Mouse (Mus musculus) hindbrain, embryonic 15.5 days (tissue): Measurements from ENCODE around the gene Ly6c2. TPM values are rescaled to one million over a fixed set of nuclear protein-coding genes. Genes with fewer than 3 reads are reported as not detected.
"Not testable (repeated sequence)": the region's sequence is repeated elsewhere in the genome, so short reads cannot be mapped to it uniquely, and the experiment has no call there.

Source experiments
- ATAC-seq: fragments of 200-750 bp; cut with Nextera tagmentation; 2 replicates; pipeline ENCODE4 v1.8.0; 2017; ENCODE audit warnings: low read depth, moderate number of reproducible peaks, moderate TSS enrichment; ENCODE audit not compliant: low FRiP score
- H3K27ac ChIP-seq: fragments of 300-500 bp; sonication (generic); replicated peaks from 2 replicates; pipeline ENCODE4 v1.5.1; 2015; ENCODE audit warnings: mild to moderate bottlenecking, inconsistent platforms
- H3K27me3 ChIP-seq: fragments of 300-500 bp; sonication (generic); 2 replicates; pipeline ENCODE4 v1.6.1; 2015; ENCODE audit warnings: control low read depth, inconsistent platforms
- H3K36me3 ChIP-seq: fragments of 300-500 bp; sonication (generic); 2 replicates; pipeline ENCODE4 v1.6.1; 2015; ENCODE audit warnings: control low read depth, inconsistent platforms
- H3K4me1 ChIP-seq: fragments of 300-500 bp; sonication (generic); replicated peaks from 2 replicates; pipeline ENCODE4 v1.6.1; 2015; ENCODE audit warnings: control low read depth, inconsistent platforms
- H3K4me2 ChIP-seq: fragments of 300-500 bp; sonication (generic); 2 replicates; pipeline ENCODE4 v1.6.1; 2015; ENCODE audit warnings: moderate library complexity, mild to moderate bottlenecking, inconsistent platforms
- H3K4me3 ChIP-seq: fragments of 300-500 bp; sonication (generic); 2 replicates; pipeline ENCODE4 v1.5.1; 2015; ENCODE audit warnings: mild to moderate bottlenecking, inconsistent platforms
- H3K9ac ChIP-seq: fragments of 300-500 bp; sonication (generic); 2 replicates; pipeline ENCODE4 v1.6.1; 2015; ENCODE audit warnings: inconsistent platforms
- H3K9me3 ChIP-seq: fragments of 300-500 bp; sonication (generic); 2 replicates; pipeline ENCODE4 v1.6.1; 2016; ENCODE audit warnings: control low read depth, inconsistent platforms
- WGBS: fragments of 180-500 bp; shearing (Covaris S2); methylation state at CpG from one replicate; pipeline ENCODE4 v1.1.7; 2015; 5-methylcytosine and 5-hydroxymethylcytosine counted together
- polyA plus RNA-seq: library from polyadenylated mRNA; unstranded; fragments of >200 nt; fragmentation: Nextera tagmentation; extraction: Ambion mirVana; gene quantifications from 2 replicates; pipeline ENCODE4 v1.2.1, GENCODE M21; 2015

The Ly6c2 gene
- polyA plus RNA-seq, 1 experiment from 2014 or later = 0.40 TPM

- no peaks in the 10 kb centered on the region for H3K4me1 ChIP-seq
- no peaks in the 10 kb centered on the region for H3K27me3 ChIP-seq
- H3K27ac ChIP-seq = no peak overlapping the region
- H3K9me3 ChIP-seq = no peaks in the 10 kb centered on the region
- H3K9ac ChIP-seq = no peak overlapping the region
- no peaks in the 10 kb centered on the region for H3K36me3 ChIP-seq
- no peak for ATAC-seq
- no peak overlapping the region for H3K4me2 ChIP-seq
- 86% methylated on average over 2 of the region's 2 CpGs for WGBS
- H3K4me3 ChIP-seq = no peak overlapping the region
Observed at GRCm38 (mm10) chr15:75116525-75116924, 4.8 kb upstream of the Ly6c2 start.

GRCm38 (mm10) chr15:75110424-75110823 lies 1.3 kb downstream of the Ly6c2 start:
- H3K9ac ChIP-seq, H3K36me3 ChIP-seq, H3K4me1 ChIP-seq, H3K9me3 ChIP-seq, H3K4me2 ChIP-seq, H3K27ac ChIP-seq, ATAC-seq, H3K4me3 ChIP-seq, H3K27me3 ChIP-seq: not testable (repeated sequence)
- WGBS = 70% methylated on average over 2 of the region's 5 CpGs

- Histone ChIP-seq H3K36me3 (no peaks in the 10 kb centered on the region), H3K27me3 (no peaks in the 10 kb centered on the region), H3K27ac (no peak overlapping the region), H3K4me3 (no peak overlapping the region), H3K9me3 (no peaks in the 10 kb centered on the region), H3K9ac (no peak overlapping the region), H3K4me2 (no peak overlapping the region), H3K4me1 (no peaks in the 10 kb centered on the region)
- no peak for ATAC-seq
- WGBS = 93% methylated on average over 10 of the region's 10 CpGs
Observed at GRCm38 (mm10) chr15:75099261-75099660, 12.5 kb downstream of the Ly6c2 start.

GRCm38 (mm10) chr15:75088041-75088440 lies 23.7 kb downstream of the Ly6c2 start:
- WGBS = 14% methylated on average over 2 of the region's 2 CpGs
- not testable (repeated sequence) for H3K36me3 ChIP-seq, H3K4me2 ChIP-seq, H3K9me3 ChIP-seq, ATAC-seq, H3K27ac ChIP-seq, H3K27me3 ChIP-seq, H3K9ac ChIP-seq, H3K4me1 ChIP-seq, H3K4me3 ChIP-seq

- no peak for ATAC-seq
- Histone ChIP-seq H3K4me2 (no peak overlapping the region), H3K27ac (no peak overlapping the region), H3K4me1 (no peaks in the 10 kb centered on the region), H3K27me3 (no peaks in the 10 kb centered on the region), H3K36me3 (no peaks in the 10 kb centered on the region), H3K9ac (no peak overlapping the region), H3K4me3 (no peak overlapping the region), H3K9me3 (no peaks in the 10 kb centered on the region)
- 90% methylated on average over 4 of the region's 4 CpGs for WGBS
Observed at GRCm38 (mm10) chr15:75069965-75070364, 41.8 kb downstream of the Ly6c2 start.

GRCm38 (mm10) chr15:75062030-75062574 lies 49.7 kb downstream of the Ly6c2 start:
- not testable (repeated sequence) for H3K4me2 ChIP-seq, ATAC-seq, H3K9me3 ChIP-seq, H3K36me3 ChIP-seq, H3K27me3 ChIP-seq, H3K4me1 ChIP-seq, H3K9ac ChIP-seq, H3K27ac ChIP-seq, H3K4me3 ChIP-seq
- WGBS = 35% methylated on average over 6 of the region's 6 CpGs

GRCm38 (mm10) chr15:75060505-75060904 lies 51.3 kb downstream of the Ly6c2 start:
- Histone ChIP-seq H3K27me3 (no peaks in the 10 kb centered on the region), H3K9me3 (no peaks in the 10 kb centered on the region), H3K4me3 (no peak overlapping the region), H3K4me1 (no peaks in the 10 kb centered on the region), H3K36me3 (no peaks in the 10 kb centered on the region), H3K27ac (no peak overlapping the region), H3K9ac (no peak overlapping the region), H3K4me2 (no peak overlapping the region)
- ATAC-seq = no peak

Other genes starting within 250 kb of the Ly6c2 start
- gene 2010109I03Rik, start 214.9 kb downstream of the Ly6c2 start, polyA plus RNA-seq = not detected in 2 replicates
- not detected in 2 replicates for gene Ly6i, start 128.5 kb downstream of the Ly6c2 start, polyA plus RNA-seq
- 1.6 and 5.7 TPM in 2 replicates for gene Ly6a, start 113.9 kb downstream of the Ly6c2 start, polyA plus RNA-seq
- 8.0 and 8.5 TPM in 2 replicates for gene Ly6c1, start 63.1 kb downstream of the Ly6c2 start, polyA plus RNA-seq
- not detected in 2 replicates for gene Ly6g, start 43.3 kb upstream of the Ly6c2 start, polyA plus RNA-seq
- not detected in 2 replicates for gene BC025446, start 104.4 kb upstream of the Ly6c2 start, polyA plus RNA-seq
- not detected in 2 replicates for gene Ly6f, start 156.5 kb upstream of the Ly6c2 start, polyA plus RNA-seq